Mouse (Mus musculus): Measurements from ENCODE around the gene Sf3b3.
"Not testable (repeated sequence)": the region's sequence is repeated elsewhere in the genome, so short reads cannot be mapped to it uniquely, and the experiment has no call there.

The Sf3b3 gene

DNA sequence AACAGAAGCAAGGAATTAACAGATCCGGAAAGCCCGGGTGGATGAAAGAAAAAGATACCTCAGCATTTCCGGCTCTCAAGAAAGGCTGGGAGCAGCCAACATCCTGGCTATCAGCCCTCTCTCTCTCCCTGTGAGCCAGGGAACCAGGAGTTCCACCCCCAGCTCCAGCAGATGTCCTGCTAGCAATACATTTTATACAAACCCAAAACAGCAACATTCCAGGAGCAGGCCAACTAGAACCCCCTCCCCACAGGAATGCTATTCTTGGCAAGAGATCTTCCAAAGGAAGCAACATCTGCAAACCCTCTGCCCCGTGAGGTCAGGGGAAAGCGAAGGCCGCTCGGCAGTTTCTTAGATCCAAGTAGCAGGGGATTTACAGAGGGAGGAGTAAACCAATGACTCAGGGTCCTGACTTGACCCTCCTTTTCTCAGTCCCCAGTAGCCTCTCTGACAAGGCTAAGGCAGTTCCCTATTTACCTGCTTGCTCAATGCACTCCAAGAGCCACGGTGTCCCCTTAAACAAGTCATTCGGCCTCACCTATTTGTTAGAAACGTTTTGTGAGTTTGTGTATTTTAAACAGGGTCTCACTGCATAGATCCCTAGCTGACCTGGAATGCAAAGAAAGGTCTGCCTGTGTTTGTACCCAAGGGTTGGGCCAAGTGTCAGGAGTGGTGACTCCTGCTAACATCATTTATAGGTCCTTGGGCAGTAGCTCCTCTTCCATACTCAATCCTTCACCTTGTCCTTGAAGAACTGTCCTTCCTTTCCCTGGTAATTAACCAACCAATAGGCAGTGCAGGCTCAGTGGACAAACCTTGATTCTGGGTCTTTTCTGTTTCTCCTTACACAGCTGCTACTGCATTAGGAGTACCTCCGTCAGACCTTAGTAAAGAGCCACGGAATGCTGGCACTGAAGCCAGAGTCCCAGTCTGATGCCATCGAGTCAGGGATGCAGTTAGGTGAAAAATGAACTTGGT, 37.8 kb downstream of the Sf3b3 start:
- DNase-seq (ENCODE audit: extremely low read depth, low read depth) = no peak

DNA sequence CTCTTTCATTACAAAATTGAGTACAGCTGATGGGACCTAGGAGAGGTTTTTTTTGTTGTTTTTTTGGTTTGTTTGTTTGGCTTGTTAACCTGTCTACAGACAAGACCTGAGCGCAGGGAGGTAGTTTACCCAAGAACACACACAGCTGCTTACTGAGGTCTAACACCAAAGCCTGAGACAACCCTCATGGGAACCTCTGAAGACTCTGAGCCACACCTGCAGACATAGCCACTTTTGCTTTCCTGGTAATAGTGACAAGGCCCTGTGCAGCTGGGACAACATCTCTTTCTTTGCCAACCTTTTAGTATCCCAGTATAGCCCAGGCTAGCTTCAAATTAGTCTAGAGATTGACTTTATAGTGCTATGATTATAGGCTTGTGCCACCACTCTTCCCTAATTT, 40.4 kb downstream of the Sf3b3 start:
- DNase-seq (ENCODE audit: extremely low read depth, low read depth) = no peak

DNA sequence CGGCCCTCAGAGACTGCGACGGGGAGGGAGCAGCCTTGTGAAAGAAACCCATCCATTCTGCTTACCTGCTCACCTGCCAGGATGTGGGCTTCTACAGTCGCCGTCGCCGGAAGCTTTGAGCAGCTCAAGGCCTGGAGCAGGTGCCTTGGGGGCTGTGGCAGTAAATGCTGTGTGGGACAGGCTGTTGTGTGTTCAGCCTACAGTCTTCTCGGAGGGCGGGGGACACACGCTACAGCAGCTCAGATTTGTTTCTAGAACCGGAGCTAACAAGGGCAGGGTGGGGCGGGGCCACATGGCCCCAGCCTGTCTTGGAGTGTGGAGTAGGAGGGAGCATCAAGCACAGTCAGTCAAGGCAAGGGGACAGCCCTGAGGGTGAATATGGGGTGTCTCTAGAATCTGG, 40.9 kb downstream of the Sf3b3 start, which contains the start of gene Il34:
Il34 (minus strand) TSS at position 256 of the 400 bp plus-strand sequence.
- DNase-seq (ENCODE audit: extremely low read depth, low read depth) = no peak

DNA sequence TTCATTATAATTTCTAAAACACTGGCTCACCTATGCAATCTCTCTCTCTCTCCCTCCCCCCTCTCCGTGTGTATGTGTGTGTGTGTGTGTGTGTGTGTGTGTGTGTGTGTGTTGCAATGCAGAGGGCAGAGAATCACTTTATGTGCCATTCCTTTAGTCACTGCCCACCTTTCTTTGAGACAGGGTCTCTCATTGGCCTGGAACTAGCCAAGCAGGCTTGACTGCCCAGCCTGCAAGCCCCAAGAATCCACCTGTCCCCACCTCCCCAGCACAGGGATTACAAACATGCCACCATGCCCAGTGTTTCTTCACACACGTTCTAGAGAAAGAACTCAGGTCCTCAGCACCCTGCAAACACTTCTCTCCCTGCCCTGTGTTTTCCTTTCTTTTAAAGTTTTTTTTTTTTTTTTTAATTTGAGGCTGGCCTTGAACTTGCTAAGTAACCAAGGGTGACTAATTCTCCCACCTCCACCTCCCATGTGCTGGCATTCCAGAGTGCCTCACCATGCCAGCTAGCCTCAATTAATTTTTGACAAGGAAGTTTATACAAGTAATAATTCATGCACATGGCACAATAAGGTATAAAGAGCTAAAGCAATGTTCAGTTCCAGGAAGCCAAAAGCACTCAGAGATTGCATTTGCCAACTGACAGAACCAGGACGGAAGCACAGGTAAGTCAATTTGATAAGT, 41.6 kb downstream of the Sf3b3 start:
- DNase-seq (ENCODE audit: extremely low read depth, low read depth) = no peak

DNA sequence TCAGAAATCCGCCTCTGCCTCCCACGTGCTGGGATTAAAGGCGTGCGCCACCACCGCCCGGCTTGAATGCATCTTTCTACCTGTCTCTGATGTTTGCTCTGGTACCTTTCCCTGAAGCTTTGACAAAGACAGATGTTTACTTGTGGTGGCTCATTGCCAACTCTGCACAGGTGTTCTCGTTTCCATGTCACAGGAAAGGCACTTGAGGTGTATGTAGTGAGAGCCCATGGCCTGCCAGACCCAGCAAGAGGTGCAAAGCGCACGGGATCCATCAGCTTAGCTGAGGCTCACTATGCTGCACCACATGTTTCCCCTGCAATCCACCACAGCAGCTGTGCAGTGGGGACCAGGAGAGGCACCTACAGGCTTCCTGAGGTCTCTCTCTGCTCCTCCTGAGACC, 42.7 kb downstream of the Sf3b3 start:
- DNase-seq (ENCODE audit: extremely low read depth, low read depth) = no peak

DNA sequence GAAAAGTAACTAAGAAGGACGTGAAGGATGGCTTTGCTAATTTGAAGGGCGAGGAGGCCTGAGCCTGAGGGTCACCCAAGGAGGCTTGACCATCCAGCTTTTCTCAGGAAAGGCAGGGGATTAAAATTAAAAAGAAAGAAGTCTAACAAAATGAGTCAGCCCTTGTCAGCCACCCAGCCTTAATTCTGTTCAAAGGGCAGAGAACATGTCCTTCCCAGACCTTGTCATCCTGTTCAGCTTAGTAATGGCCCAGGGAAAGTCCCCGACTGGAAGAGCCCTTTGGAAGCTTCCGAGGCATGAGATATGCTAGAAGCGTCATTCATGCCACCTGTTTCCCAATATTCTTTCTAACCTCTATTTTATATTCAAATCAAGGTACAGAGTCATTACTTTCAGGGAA, 43.6 kb downstream of the Sf3b3 start:
- DNase-seq (ENCODE audit: extremely low read depth, low read depth) = no peak

DNA sequence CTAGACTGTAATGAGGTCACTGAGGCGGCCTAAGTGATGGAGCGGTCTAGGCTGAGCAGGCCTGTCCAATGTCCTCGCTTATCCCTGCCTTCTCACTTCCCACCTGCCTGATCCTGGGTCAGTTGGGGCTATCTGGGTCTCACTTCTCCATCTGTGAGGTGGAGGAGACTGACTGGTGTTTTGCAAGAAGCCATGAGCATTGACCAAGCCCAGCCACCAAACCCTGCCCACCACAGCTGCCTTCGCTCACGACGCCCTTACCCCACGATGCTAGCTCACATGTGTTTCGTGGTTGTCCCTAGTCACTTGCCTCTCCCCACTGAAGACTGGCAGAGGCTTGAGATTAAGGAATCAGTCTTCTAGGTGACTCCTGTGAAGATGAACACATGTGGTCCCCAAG, 49.5 kb downstream of the Sf3b3 start:
- no peak for DNase-seq (ENCODE audit: extremely low read depth, low read depth)

DNA sequence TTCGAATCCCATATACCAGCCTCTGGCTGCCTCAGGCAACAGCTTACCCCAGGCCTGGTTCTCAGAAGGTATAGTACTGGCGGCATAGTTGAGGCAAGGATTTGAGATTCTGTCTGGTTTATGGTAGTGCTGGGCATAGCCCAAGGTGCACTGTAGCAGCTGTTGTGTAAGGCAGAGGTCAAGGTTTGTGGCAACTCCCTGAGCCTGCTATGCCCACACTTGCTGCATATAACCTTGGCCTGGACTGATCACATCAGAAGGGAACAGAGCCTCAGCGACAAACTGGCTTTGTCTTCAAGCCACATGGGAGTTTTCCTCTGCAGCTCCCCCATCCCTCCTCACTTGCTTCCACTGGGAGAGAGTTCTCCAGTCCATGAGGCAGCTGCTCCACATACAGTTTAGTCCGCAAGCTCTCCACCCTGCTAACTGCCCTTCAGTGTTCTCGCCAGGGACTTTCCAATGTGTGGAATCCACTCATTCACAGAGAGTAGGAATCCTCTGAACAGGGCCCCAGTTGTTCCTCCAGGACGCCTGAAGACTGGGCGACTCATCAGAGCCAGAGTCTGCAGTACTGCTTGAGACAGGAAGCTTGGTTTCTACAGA, 52.1 kb downstream of the Sf3b3 start:
- no peak for DNase-seq (ENCODE audit: extremely low read depth, low read depth)

DNA sequence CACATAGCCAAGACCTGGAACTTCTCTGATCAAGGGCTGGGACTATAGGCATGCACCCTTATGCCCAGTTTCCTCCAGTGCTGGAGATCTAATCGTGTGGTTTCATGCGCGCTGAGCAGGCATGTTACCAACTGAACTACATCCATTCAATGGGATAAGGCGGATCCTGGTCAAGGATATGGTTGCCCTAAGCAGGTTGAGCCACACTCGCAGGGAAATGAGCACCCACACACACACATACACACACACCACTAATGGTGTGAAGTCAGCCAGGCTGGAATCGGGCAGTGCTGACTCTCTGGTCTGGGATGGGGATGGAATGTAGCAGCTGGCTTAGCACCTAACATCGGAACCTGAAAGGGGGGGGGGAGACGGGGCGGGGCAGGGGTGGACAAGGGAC, 52.7 kb downstream of the Sf3b3 start:
- no peak for DNase-seq (ENCODE audit: extremely low read depth, low read depth)

DNA sequence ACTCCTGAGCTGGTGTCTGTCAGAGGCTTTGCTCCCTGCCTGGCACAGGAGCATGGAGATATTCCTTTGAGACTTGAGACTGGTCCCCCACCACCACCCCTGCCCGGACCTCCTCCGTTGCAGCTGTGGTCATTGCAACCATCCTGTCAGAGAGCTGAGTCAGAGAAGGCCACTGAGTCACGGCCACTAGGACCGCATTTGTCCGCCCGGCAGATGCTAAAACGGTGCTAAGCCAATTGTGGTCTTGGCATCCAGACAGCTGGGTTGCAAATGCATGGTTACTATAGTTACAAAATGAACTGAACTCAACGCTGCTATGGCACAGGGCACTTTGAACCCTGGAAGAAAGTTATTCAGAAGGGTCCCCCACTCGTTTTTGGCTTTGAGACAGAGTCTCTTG, 53.1 kb downstream of the Sf3b3 start:
- DNase-seq (ENCODE audit: extremely low read depth, low read depth) = no peak

DNA sequence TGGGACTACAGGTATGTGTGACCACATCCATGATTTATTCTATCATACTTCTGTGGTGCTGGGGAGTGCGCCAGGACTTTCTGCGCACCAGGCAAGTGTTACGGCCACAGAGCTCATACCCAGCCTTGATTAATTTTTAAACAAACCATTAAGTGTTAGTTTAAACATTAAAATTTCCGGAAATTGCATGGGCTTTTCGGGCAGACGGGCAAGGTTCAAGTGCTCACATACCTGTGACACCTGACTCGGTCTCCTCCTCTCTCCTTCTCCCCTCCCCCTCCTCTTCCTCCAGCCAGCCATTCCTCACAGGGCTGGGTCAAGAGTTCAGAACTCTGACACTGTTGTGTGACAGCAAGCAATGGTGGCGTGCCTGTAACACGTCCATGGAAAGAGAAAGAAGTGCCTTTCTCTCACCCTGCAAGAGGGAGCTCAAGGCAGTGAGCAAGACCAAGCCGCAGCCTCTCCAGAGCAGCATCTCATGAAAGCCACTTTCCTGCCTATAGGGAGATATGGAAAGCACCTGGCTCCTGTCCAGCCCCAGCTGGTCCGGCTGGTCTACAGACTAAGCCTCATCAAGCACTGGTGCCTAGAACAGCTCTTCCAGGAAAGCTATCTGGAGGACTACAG, 53.9 kb downstream of the Sf3b3 start:
- DNase-seq (ENCODE audit: extremely low read depth, low read depth) = peak; percentile 14

DNA sequence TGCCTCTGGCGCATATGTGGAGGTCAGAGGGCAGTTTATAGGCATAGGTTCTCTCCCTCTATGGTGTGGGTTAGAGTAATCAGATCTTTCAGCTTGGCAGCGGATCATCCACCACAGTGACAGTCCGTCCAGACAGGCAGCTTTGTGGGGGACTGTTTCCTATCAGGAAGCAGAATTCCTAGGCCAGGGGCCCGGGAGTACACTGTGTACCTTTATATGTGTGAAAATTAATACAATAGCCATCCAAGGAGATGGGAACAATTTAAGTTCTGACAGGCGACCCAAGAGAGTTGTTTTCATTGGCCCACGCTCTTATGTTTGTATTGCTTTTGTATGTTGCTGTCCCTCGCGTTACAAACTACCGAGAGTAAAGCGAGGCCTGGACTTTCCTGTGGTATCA, 55.4 kb downstream of the Sf3b3 start:
- DNase-seq (ENCODE audit: extremely low read depth, low read depth) = no peak

DNA sequence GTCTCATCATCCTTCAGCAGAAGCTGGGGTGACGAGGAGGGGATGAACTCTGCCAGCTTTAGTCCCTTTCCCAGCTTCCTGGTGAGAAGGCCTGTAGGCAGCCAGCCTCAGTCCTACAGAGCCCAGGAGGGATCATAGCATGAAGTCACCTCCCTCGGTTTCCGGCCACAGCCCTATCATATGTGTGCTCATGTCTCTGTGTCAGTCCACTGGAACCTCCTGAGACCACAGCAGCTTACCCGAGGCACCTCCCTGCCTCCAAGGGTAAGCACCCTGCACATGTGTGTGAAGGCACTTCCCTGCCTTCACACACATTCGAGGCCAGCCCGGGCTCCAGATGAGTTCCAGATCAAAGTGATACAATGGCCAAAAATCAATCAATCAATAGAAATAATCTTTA, 56.3 kb downstream of the Sf3b3 start:
- no peak for DNase-seq (ENCODE audit: extremely low read depth, low read depth)

DNA sequence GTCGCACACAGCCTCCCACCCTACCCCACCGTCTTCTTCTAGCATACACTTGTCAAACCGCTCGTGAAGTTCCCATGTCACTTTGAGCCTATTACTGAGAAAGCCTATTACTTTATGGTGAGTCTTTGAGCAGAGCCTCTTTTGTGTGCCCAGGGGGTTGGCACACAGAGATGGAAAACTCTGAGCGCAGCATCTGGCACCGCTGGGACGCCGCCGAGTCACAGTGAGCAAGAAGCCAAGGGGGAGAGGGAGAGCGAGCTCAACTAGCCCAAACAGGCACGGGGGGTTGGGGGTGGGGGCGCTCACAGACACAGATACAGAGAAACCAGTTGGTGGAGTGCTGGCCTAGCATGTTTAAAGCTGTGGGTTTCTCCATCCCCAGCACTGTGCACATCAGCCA, 57.0 kb downstream of the Sf3b3 start:
- DNase-seq (ENCODE audit: extremely low read depth, low read depth) = no peak

DNA sequence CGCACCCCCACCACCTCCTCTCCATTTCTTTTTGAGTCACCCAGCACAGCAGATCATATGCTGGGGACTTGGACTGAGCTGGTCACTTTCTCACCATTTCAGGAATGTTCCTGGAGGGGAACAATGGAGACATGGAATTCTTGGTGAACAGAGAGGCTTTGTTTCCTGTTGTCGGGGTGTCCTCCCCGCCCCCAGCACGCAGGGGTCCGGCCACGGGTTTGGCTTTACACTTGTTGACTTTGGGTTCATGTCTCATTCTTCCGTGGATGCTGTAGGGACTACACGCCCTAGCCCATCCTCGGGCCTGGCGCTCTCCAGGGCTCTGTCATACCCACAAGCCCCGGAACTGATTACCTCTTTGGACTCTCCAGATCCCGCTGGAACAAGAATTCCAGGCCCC, 57.6 kb downstream of the Sf3b3 start:
- no peak for DNase-seq (ENCODE audit: extremely low read depth, low read depth)

DNA sequence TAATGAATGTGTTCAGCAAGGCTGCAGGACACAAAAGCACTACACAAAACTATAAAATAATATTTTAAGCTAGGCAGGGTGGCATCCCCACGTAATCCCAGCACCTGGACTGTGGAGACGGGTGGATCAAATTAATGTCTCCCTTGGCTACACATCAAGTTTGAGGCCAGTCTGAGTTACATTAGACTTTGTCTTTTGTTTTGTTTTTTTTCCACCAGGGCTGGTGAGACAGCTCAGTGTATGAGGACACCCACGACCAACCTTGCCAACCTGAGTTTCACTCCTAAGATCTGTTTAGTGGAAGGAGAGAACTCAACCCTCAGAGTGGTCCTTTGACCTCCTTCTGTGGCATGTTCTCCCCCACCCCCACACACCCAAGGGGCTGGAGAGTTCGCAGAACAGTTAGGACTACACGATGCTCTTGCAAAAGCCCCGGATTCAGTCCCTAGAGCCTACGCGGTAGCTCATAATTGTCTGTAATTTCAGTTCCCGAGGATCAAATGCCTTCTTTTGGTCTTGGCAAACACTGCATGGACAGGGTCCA, 59.1 kb downstream of the Sf3b3 start:
- DNase-seq (ENCODE audit: extremely low read depth, low read depth) = no peak

DNA sequence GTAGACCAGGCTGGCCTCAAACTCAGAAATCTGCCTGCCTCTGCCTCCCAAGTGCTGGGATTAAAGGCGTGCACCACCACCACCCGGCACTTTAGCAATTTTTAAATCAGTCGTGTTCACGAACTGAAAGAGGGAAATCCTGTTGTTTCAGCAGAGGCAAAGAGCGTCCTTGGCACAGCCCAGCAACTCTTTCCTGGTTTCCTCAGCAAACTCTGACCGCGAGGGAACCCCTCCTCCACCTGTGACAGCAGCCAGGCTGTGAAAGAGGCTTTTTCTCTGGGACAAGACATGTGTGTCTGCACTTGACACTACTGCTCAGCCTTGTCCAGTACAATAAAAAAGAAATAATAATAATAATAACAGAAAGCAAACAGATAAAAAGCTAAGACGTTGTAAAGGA, 59.7 kb downstream of the Sf3b3 start:
- no peak for DNase-seq (ENCODE audit: extremely low read depth, low read depth)

DNA sequence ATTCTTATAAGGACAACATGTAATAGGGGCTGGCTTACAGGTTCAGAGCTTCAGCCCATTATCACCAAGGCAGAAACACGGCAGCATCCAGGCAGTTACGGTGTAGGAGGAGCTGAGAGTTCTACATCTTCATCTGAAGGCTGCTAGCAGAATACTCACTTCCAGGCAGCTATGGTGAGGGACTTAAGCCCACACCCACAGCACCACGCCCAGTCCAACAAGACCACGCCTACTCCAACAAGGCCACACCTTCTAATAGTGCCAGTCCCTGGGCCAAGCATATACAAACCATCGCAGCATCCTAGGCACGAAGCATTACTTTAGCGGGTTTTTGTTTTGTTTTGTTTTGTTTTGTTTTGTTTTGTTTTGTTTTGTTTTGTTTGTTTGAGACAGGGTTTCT, 60.1 kb downstream of the Sf3b3 start:
- DNase-seq (ENCODE audit: extremely low read depth, low read depth) = not testable (repeated sequence)

DNA sequence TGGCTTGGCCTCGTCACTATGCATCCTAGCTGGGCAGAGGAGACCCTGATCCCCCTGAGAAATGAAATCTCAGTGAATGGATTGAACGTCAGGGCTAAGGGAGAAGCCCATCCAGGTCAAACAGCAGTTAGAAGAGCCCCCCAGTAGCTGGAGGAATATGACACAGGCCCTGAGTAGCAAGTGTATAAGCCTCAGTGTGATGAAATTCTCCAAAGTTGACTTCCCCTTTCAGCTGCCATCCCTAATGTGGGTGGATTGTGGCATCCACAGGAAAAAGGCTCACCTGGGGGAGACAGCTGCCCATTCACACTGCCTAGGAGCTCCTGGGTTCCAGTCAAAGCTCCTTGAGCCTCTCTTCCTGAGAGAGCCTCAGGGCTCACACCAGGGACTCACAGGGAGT, 61.2 kb downstream of the Sf3b3 start:
- DNase-seq (ENCODE audit: extremely low read depth, low read depth) = no peak

DNA sequence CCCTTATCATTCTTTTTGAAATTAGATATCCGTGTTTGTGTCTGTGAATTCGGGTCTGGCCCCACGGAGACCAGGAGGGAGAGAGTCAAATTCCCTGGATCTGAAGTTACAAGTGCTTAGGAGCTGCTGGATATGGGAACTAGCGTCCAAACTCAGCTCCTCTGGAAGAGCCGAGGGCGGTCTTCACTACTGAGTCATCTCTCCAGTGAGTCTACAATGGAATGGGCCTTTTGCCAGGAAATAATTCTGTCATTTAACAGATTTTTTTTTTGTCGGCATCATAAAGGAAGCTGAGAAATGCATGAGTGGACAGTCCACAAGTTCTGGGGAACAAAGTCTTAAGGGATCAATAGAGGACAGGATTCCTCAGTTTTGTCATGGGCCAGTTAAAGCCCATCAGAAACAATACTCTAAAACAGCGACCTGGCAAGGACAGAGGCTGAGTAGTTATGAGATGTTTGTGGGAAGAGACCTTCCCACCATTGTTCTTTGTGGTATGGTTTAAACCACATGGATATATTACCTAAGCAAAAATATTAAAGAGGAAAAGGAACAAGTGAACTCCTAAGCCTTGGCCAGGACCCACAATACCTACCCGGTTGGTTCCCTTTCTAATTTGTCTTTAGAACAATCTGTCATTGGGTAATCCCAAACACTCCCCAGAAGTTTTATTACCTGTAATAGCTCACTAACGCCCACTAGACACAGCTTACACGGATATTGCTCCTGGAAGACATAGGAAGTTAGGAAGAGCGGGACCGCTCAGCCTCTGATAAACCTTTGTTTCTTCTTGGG, 66.5 kb downstream of the Sf3b3 start:
- no peak for DNase-seq (ENCODE audit: extremely low read depth, low read depth)

DNA sequence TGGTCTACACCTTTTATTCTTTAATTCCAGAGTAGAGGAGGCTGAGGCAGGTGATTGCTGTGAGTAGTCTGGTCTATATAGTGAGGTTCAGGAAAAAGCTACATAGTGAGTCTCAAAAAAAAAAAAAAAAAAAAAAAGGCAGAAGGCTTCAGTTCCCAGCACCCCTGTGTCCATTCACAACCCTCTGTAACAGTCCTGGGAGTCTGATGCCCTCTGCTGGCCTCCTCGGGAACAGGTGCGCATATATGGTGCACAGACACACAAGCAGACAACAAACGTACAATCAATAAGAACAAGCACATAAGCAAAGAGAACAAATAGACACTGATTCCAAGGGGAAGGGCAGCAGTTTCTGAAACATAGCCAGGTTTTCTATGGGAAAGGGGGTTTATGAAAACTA, 70.3 kb downstream of the Sf3b3 start:
- no peak for DNase-seq (ENCODE audit: extremely low read depth, low read depth)
